Comparison of ENCODE assay signal across 19 mouse cellular contexts in the genomic region with DNA sequence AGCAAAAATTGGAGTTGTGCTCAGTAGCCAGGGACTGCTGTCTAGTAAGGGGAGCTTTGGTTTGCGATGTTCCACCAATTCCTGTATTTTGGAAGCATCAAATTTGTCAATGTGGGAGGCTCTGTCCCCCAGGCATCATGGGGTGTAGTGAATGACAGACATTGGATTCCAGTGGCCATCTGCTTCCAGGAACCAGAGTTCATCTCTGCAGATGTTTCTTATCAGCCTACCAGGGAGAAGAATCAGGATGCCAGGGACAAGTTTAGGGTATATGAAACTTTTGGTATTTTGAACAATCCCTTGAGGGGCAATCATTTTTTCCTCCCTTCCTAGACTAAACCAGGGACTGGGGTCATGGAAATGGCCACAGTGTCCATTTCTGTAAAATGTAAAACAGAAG.
"Had no signal": no experiment of that assay in that cellular context is flagged by ENCODE, and none has a peak within 500 bp of the region (broad histone marks: within the 10 kb centered on the region; RNA-seq: fewer than 3 reads in every experiment).

No protein-coding gene starts in this region.

- H3K4me2 ChIP-seq: lung, embryonic 14.5 days; midbrain, embryonic 12.5 days; neural tube, embryonic 13.5 days; neural tube, embryonic 15.5 days had no signal

- DNase-seq: lung, adult 18-20 months; lung, embryonic 14.5 days; lung, postnatal 10 days; lung, postnatal 4 days; midbrain, embryonic 14.5 days; retina, postnatal 1 day; right cerebral cortex, adult 18-20 months; right cerebral cortex, postnatal 25 days; right cerebral cortex, postnatal 4 days; spleen, adult 18-20 months; thymus, adult 18-20 months; thymus, postnatal 14 days; thymus, postnatal 36 days had no signal

- H3K27me3 ChIP-seq: midbrain, embryonic 12.5 days; neural tube, embryonic 13.5 days; neural tube, embryonic 15.5 days had no signal

- H3K9me3 ChIP-seq: midbrain, embryonic 10.5 days; midbrain, embryonic 12.5 days; neural tube, embryonic 13.5 days; neural tube, embryonic 15.5 days had no signal

- H3K9ac ChIP-seq: lung, embryonic 14.5 days; midbrain, embryonic 12.5 days; neural tube, embryonic 13.5 days; neural tube, embryonic 15.5 days had no signal

- H3K27ac ChIP-seq: midbrain, embryonic 10.5 days; midbrain, embryonic 12.5 days; neural tube, embryonic 13.5 days; neural tube, embryonic 15.5 days had no signal

- H3K4me3 ChIP-seq: midbrain, embryonic 10.5 days; midbrain, embryonic 12.5 days; myocyte; neural tube, embryonic 13.5 days; neural tube, embryonic 15.5 days had no signal

- ATAC-seq: midbrain, embryonic 16.5 days had no signal

- H3K4me1 ChIP-seq: midbrain, embryonic 10.5 days; midbrain, embryonic 12.5 days had no signal
